Mouse (Mus musculus): Measurements from ENCODE around the gene Vwa8.

Gene Vwa8

DNA sequence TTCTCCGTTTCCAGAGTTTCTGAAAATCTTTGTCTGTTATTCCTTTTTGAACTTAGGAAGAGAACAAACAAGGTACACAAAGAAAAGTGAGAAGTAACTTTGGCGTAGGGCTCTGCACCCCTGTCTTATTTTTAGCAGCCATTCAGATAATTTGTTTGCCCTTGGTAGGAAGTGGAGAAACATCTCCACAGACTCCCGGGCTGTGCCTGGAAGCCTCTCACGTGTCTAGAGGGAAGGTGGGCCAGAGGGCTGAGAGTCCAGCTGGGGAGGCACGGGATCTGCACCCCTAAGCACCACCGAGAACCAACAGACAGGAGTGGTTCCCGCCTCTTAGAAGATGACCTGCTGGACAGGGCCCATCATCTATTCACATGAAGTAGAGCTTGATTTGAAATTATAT is 302.9 kb downstream of the Vwa8 start:
- DNase-seq, result no peak

DNA sequence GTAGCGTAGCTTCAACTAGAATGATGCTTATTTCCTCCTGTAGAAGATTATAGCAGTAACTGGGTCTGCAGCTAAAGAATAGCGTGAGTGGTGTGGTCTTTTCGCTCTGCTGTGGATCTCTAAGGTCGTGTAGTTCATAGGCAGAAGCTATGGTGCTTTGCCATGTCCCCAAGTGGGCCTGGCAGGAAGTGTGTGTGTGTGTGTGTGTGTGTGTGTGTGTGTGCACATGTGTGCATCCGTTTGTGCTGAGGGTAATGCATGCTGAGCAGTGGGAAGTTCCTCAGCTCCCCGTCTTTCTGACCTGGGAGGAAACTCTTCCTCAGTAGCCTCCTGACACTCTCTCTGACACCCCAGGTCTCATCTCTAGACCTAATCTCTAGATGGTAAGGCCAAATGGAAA is 305.0 kb downstream of the Vwa8 start:
- peak in 1 of 2 experiments; percentile 41 for DNase-seq

DNA sequence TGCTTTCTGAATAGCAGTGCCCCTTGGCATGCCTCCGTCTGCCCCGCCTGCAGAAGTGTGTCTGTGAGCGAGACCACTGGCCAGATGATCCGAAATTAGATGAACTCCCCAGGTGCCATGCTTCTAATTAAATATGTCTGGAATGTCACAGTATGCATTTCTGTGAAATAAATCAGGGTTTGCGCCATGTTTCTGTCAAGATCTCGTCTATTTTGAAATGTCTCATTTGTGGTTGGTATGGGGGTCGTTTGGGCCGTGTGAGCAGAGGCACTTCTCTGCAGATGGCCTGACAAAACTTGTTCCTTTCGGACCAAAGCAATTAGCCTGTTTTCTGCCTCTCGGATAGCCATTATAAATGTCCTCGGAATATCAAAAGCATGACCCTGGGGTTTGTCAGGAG is 306.1 kb downstream of the Vwa8 start:
- no peak for DNase-seq

DNA sequence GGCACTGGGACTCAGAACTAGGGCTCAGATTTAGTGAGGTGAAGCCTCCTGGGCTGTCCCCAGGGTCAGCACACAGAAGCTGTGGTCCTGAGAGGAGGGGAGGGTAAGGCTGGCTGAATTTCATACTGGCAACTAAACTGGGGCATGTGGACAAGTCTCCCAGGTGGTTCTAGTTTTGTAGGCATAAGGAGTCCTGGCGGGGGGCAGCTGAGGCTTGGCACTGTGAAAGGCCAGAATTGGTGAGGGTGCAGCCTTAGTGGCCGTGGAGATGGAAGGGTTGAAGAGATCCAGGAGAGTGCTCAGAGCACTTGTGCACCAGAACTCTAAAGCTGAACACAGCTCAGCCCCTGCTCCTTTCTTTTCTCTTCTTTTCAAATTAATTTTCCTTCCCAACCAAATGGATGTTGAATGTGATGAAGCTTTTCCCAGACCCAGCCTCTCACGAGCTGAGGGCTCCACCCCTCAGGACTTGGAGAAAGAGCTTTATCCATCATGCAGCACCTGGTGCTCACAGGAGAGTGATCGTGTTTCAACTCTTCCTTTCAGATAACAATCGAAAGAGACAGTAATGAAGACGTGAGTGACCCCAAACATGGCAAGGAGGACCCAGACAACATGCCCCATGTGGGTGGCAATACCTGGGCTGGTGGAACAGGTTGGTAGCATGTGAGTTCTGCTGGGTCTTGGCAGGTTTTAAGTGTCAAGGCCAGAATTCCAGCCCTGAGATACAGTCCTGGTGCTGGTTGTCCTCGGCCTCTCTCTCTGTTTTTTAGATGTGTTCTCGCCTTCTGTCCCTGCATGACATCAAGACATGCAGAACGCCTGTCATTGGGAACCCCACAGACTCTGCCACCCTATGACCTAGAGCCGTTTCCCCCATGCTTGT is 307.9 kb downstream of the Vwa8 start:
- peak in 1 of 2 experiments; percentile 15 for DNase-seq

DNA sequence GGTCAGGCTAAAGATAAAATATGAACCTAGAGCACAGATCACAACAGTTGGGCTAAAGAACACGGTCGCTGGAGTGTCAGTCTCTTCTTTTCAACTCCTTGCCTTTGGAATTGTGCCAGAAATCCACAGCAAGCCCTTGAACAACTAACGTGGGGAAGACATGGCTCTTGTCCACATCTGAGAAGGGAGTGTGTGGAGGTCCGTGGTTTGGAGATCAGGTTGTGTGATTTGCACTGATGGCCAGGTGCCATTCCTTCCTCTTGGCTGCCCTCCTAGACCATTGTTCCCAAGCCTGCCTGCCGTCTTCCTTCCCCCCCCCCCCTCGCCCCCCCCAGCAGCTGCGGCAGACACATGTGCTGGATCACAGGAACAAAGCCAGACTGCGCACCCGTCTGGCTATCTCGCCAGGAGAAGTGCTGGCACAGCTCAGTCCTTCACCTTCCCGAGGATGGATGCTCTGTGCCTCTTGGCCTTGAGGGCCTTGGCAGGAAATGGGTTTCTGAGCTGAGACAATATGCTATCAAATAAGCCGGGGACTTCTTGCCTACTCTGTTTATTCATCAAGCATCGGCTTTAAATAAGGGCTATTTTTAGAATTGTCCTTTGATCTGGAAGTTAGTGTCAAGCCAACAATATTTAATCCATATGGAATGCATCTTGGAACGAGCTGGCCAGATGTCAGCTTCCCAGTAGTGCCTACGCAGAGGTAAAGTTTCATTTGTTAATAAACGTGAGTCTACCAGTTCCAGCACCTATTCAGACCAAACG is 308.8 kb downstream of the Vwa8 start:
- DNase-seq, result peak; percentile 67 to 90

DNA sequence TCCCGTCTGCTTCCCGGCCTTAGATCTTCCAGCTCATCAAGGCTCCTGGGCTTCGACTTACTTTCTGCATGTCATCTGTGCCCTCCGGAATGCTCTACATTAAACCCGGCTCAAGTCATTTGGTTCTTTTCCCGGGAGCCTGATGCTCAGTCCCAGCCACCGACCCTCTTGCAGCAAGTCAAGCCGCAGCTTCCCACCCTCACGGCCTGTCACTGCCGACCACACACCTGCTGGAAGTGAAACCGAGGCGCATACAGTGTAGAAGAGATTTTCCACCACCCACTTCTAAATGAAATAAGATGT is 309.3 kb downstream of the Vwa8 start:
- peak in 1 of 2 experiments; percentile 38 for DNase-seq

DNA sequence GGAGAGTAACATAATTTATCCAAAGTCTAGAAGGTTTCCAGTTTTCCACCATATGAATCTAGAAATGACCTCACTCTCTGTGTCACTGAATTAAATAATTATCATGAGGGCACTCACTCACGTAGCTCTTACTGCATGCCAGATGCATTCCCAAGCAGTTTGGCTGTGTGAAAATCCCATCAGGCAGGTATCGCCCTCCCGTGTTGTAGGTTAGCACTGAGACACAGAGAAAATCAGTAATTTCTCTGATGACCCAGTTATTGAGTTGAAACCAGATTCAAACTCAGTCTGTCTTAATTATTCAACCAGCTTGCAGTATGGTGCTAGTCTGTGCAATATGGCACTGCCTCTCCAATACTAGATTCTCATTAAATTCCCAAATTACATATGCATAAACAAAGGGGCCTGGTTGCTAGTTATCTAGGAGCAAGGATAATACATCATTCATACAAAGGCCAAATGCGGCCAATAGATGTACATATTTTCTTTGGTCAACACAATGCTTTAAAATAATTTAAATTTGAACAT is 309.9 kb downstream of the Vwa8 start:
- DNase-seq, result peak in 1 of 2 experiments; percentile 10

DNA sequence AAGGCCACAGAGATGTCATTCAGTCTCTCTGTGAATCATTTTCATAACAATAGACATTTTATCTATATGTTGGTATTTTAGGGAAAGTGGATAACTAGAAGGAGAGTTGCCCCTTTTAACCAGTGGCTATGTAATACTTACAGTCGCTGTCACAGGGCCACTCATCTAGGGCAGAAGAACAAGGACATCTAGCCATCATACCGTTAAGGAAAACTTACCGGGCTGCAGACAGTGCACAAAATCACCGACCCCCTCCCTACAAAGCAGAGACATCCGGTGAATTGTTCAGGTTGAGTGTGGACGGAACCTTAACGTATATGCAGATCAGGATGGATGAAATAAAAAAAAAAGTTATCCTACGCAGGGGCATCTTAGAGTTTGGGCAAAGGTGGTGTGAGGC is 310.6 kb downstream of the Vwa8 start:
- DNase-seq, result peak in 1 of 2 experiments; percentile 5

DNA sequence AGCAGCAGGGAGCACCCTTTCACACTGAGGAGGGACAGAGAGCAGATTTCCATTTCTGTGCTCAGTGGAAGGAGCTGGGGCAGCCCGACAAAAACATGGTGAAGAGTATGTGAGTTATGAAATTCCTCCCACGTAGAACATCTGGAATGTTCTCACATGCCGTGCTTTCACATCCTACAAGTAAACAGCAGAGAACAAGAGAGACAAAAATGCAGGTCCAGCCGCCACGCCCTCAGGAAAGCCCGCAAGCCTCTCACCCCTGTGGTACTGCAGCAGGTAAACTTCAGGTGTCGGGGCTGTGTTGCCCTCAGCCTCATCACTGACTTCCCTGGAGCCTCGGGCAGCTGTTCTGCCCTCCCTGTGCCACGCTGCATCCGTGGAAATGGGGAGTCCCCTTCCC is 311.6 kb downstream of the Vwa8 start:
- peak; percentile 48 to 80 for DNase-seq

DNA sequence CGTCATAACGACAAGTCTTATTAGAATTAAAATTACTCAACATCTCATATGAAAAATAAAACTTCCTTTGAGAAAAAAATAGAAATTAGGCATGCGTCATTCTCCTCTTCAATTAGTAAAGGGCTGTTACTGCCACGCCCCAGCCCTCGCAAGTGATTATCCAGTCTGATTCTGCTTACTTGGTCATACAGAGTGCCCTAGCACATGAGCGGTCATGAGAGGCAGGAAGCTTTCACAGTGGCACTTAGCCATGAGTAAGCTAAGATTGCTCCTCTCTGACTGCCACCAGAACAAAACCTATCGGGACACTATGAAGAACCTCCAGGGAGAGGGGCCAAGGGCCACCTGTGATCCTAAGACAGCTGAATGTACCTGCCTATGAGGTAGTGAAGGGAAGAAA is 312.1 kb downstream of the Vwa8 start:
- peak in 1 of 2 experiments; percentile 64 for DNase-seq

DNA sequence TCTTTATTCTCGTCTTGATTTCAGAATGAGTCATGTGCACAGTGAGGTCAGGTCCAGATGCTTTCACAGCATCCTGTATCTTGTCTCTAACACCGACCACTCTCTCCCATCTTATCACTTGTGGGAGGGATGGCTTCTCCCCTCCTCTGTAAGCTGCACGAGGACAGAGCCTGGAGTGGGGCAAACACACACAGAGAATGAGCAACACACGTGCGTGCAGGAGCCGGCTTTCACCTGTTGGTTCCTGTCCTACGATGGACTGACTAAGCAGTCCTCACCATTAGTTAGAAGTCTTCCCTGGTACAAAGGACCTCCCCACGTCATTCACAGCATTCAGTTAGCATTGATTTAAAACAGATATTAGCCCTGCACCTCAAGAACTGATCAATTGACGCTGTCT is 312.9 kb downstream of the Vwa8 start:
- peak in 1 of 2 experiments; percentile 9 for DNase-seq

DNA sequence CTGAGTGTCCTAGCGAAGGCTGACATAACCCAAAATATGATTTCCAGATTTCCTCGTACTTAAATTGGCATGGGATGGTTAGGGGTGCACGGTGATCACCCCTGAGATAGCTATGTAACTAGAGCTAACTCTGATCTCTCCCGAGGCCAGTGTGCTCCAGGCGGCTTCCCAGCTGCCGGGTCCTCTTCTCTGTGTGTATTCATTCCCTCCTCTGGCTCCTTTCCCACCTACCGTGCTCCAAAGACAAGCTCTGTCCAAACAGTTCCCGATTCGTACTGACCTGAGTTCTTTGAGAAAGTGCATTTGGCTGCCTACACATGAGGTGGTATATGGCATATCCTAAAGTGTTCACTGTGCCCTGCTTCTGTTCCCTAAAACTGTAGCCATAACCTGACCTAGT is 313.8 kb downstream of the Vwa8 start:
- DNase-seq, result peak in 1 of 2 experiments; percentile 16

DNA sequence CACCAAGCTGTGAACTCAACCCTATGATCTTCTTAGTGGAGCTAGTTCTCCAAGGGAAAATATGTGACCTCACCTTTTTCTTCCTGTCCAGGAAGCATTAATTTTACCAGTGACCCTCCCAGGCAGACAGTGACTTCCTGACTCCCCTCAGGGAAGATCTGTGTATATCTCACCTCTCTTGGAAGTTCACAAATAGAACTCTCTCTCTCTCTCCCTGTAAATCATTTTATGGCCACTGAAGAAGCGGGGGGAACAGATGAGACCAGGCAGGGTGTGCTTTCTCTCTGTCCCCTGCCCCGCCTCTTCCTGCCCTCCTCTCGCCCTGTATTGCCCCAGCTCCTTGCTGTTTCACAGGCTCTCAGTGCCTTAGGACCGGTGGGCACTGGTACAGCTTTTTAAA is 315.5 kb downstream of the Vwa8 start:
- DNase-seq, result peak in 1 of 2 experiments; percentile 42

DNA sequence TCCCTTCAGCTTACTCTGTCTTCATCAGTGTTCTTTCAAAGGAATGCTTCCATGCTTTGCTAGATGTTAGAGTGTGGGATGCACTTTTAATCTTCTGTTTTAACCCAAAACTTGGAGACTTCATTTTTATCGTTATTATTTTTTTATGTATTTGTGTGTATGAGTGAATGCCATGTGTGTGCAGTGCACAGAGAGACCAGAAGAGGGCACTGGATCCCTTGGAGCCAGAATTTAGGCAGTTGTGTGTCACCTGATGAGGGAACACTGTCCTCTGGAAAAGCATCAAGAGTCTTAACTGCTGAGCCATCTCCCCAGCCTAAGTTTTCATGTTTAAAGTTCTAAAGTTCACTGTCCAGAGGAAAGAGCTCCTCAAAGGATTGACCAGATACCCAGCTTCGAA is 316.1 kb downstream of the Vwa8 start:
- no peak for DNase-seq

DNA sequence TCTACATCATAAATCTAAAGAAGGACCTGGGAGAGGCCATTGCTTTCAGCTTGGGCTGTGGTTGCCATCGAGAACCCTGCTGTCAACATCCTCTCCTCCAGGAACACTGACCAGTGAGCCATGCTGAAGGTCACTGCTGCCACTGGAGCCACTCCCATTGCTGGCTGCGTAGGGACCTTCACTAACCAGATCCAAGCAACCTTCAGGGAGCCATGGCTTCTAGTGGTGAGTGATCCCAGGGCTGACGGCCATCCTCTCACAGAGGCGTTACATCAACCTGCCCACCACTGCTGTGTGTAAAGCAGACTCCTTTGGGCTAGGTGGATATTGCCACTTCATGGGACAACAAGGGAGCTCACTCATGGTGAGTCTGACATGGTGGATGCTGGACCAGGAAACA is 325.7 kb downstream of the Vwa8 start:
- peak in 1 of 2 experiments; percentile 20 for DNase-seq

DNA sequence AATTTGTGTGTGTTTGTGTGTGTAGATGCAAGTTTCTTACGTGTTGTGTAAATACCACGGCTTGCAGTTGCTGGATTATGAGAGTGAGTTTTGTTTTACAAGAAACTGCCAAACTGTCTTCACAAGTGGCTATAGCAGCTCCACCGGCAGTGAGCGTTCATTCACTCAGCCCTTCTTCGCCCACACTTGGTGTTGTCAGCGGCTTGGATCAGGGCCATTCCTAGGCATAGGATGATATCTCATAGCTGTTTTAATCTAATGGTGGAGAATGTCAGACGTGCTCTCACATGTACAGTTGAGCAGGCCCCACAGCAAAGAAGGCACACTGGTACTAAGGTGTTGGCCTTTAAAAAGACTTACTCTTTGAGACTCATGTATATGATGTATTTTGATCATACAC is 328.9 kb downstream of the Vwa8 start:
- DNase-seq, result no peak

DNA sequence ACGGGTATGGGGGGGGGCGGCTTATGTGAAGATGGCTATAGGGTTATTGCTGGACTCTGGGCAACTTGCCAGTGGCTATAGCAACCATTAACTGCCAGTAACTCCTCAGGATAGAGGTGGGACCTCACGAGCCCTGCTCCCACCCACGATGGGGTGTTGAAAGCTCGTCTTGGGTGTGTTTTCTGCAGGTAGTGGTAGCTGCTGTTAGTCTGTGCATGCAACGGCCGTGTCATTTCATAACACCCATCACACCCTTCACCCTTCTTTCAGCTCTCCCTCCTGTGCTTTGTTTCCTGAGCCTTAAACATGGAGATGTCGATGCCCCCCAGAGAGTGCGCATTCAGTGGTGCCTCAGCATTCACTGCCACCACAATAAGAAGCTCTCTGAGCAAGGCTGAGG is 329.4 kb downstream of the Vwa8 start:
- DNase-seq, result no peak

DNA sequence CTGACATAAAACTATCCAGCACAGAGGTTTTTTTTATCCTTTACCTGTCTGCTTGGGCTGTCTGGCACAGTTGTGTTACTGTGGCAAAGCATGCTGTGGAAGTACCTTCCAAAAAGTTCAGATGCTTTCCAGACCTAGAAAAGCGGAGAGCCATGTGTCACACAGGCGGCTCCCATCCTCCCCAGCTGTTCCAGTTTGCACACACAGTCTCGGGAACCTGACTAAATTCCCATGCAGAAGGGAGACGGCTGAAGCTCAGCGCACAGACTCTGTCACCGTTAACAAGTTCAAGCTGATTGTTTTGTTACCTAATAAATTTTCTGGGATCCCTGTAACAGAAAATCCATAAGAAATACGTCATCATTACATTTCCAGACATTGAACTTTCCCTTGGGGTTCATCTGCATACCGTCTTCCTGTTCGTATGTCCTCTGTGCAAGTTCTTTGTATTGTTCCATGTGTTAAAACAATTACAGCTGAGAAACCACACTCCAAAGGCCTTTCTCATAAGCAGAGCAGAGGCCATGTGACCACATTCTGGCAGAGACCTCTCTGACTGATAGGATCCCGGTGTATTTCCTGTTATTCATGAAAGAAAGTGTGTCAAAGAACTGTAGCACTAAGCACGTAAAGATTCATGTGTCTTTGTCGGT is 331.4 kb downstream of the Vwa8 start:
- no peak for DNase-seq

DNA sequence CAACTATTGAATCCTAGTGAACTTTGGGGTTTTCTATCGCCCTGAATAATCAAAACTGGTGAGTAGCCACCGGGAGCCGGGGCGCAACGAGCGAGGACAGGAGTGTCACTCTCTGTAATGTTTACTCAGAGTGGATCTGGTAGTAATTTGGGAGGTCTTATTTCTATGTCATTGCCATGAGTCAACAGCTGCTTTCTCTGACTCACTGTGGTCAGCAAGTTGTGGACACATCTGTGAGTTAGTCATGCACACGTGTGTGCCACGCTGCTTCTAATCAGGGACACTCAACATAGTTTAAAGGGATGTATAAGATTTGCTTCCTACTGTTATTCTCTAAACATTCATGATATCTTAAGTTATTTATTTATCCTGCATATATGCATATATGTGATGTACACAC is 332.9 kb downstream of the Vwa8 start:
- DNase-seq, result no peak

DNA sequence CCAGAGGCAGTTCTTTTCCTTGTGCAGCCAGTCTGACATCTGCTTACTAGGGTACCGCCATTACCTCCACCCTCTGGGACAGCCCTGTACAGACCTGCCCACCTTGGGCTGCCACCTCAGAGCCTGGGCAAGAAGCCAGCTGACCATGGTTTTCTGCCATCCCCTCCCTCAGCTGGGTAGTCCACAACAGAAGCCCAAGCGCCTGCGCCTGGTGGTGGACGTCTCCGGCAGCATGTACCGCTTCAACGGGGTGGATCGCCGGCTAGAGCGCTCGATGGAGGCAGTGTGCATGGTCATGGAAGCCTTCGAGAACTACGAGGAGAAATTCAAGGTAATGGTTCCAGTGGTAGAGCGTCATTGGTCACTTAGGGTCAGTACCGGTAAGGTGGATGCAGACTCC is 333.9 kb downstream of the Vwa8 start:
- no peak for DNase-seq

DNA sequence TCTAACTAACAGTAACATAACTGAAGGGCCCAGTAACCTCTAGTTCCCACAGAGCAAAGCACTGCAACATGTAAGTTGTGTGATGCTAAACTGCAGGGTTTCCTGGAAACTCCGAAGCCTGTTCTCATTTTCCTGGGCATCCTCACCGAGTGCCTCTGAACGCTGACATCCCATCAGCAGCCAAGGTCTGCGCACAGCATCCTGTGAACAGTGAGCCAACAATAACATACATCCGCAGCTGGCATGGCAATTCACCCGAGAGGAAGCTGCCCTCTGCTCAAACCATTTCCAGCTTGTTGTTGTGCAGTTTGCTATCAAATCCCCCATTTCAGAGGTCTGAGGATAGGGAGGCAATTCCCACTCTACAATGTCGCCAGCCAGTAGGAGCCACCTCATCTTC is 334.4 kb downstream of the Vwa8 start:
- peak; percentile 38 to 72 for DNase-seq

DNA sequence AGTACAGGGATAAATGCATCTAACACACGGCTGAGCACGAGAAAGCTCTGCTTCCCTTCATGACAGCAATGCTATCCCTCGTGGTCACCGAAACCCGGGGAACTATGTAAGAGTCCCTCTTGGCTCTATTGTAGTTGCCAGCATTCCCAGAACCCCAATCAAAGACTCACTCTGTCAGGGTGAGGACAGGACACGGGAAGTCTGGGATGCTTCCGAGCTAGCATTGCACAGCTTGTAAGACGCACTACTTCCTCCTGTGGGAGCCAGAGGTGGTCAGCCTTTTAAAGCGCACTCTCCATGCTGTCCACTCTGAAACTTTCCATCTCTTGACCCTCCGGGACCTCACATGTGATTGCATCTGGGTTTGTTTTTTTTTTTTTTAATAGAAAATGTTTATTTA is 335.2 kb downstream of the Vwa8 start:
- no peak for DNase-seq

DNA sequence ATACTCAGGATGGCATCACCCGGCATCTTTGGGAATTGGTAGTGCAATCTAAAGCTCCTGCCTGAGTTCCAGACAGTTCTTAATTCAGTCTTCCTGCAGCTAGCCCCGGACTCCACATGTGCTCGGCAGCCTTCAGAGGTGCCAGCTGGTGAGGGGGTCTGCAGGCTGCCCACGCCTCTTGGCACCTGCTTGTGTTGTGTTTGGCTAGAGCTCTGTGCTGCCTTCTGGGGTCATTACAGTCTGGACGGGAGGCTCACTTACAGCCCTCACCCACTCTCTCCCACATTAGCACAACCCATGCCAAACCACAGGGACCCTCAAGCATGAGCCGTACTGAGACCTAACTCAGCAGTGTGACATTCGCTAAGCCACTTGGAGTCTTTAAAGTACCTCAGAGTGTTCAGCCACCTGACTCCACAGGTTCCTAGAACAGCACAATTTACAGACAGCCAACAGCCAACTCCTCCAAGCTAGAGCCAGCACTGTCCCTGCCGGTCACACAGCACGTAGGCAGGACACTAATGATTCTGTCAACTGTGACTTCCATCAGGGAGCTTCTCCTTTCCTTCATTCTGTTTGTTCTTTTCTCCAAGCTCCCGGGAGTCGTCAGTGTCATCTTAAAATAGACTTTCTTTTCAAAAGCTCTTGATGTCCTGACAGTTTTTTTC is 336.3 kb downstream of the Vwa8 start:
- no peak for DNase-seq
